Mouse (Mus musculus): ENCODE data around the gene Serinc5. TPM values are rescaled to one million over a fixed set of nuclear protein-coding genes. Genes with fewer than 3 reads are reported as not detected.

Gene Serinc5
- total and polyA plus RNA-seq, 3 experiments, result 10.3 to 12.4 (median 12.0) TPM

GRCm38 (mm10) chr13:92731811-92732210, 120.9 kb downstream of the Serinc5 start:
- TF ChIP-seq EP300 (IDR thresholded peaks at IDR 0.05; ENCODE audit: insufficient read depth, low read depth, low read length) (no peak), CTCF (IDR thresholded peaks at IDR 0.05) (no peak), POLR2A (IDR thresholded peaks at IDR 0.05; ENCODE audit: insufficient read depth, low read depth, low read length) (no peak)
- H3K79me2 ChIP-seq (replicated peaks; ENCODE audit: control insufficient read depth, insufficient read depth, low read length), result no peaks in the 10 kb centered on the region
- H3K27me3 ChIP-seq (ENCODE audit: control insufficient read depth, insufficient read depth, low read length), result no peaks in the 10 kb centered on the region
- H3K27ac ChIP-seq, result peak overlapping the region; percentile 9; the same call in 1 of the 2 replicates
- H3K4me3 ChIP-seq, result no peak overlapping the region
- WGBS, result 53% methylated on average over 6 of the region's 6 CpGs
- H3K9ac ChIP-seq (ENCODE audit: low read depth, low read length), result no peak overlapping the region
- H3K4me1 ChIP-seq (ENCODE audit: control insufficient read depth, insufficient read depth, low read length), result no peaks in the 10 kb centered on the region
- DNase-seq, result peak in 1 of 2 experiments; percentile 53
- intact Hi-C loops (cut with DNase I), result no loop called here
- no peaks in the 10 kb centered on the region for H3K36me3 ChIP-seq (ENCODE audit: control insufficient read depth, insufficient read depth, low read length)

GRCm38 (mm10) chr13:92732836-92733235, 121.9 kb downstream of the Serinc5 start:
- intact Hi-C loops (cut with DNase I), result no loop called here
- WGBS, result 86% methylated on average over 5 of the region's 5 CpGs
- no peaks in the 10 kb centered on the region for H3K79me2 ChIP-seq (replicated peaks; ENCODE audit: control insufficient read depth, insufficient read depth, low read length)
- no peak for DNase-seq
- no peaks in the 10 kb centered on the region for H3K4me1 ChIP-seq (ENCODE audit: control insufficient read depth, insufficient read depth, low read length)
- no peaks in the 10 kb centered on the region for H3K27me3 ChIP-seq (ENCODE audit: control insufficient read depth, insufficient read depth, low read length)
- no peaks in the 10 kb centered on the region for H3K36me3 ChIP-seq (ENCODE audit: control insufficient read depth, insufficient read depth, low read length)
- no peak overlapping the region for H3K4me3 ChIP-seq
- H3K9ac ChIP-seq (ENCODE audit: low read depth, low read length), result no peak overlapping the region
- TF ChIP-seq POLR2A (IDR thresholded peaks at IDR 0.05; ENCODE audit: insufficient read depth, low read depth, low read length), result no peak
- TF ChIP-seq CTCF (IDR thresholded peaks at IDR 0.05), result no peak
- no peak for TF ChIP-seq EP300 (IDR thresholded peaks at IDR 0.05; ENCODE audit: insufficient read depth, low read depth, low read length)
- no peak overlapping the region for H3K27ac ChIP-seq

GRCm38 (mm10) chr13:92733252-92733651, 122.4 kb downstream of the Serinc5 start:
- no peak overlapping the region for H3K27ac ChIP-seq
- 47% methylated on average over 9 of the region's 9 CpGs for WGBS
- no peaks in the 10 kb centered on the region for H3K79me2 ChIP-seq (replicated peaks; ENCODE audit: control insufficient read depth, insufficient read depth, low read length)
- H3K9ac ChIP-seq (ENCODE audit: low read depth, low read length), result no peak overlapping the region
- H3K27me3 ChIP-seq (ENCODE audit: control insufficient read depth, insufficient read depth, low read length), result no peaks in the 10 kb centered on the region
- no peaks in the 10 kb centered on the region for H3K4me1 ChIP-seq (ENCODE audit: control insufficient read depth, insufficient read depth, low read length)
- H3K36me3 ChIP-seq (ENCODE audit: control insufficient read depth, insufficient read depth, low read length), result no peaks in the 10 kb centered on the region
- H3K4me3 ChIP-seq, result no peak overlapping the region
- peak; percentile 44 to 52 for DNase-seq
- intact Hi-C loops (cut with DNase I), result no loop called here
- no peak for TF ChIP-seq EP300 (IDR thresholded peaks at IDR 0.05; ENCODE audit: insufficient read depth, low read depth, low read length)
- TF ChIP-seq CTCF (IDR thresholded peaks at IDR 0.05), result peak; percentile 63
- no peak for TF ChIP-seq POLR2A (IDR thresholded peaks at IDR 0.05; ENCODE audit: insufficient read depth, low read depth, low read length)

GRCm38 (mm10) chr13:92733741-92734140, 122.8 kb downstream of the Serinc5 start:
- Histone ChIP-seq H3K4me3 (no peak overlapping the region), H3K9ac (ENCODE audit: low read depth, low read length) (no peak overlapping the region), H3K79me2 (replicated peaks; ENCODE audit: control insufficient read depth, insufficient read depth, low read length) (no peaks in the 10 kb centered on the region), H3K27me3 (ENCODE audit: control insufficient read depth, insufficient read depth, low read length) (no peaks in the 10 kb centered on the region), H3K27ac (no peak overlapping the region), H3K4me1 (ENCODE audit: control insufficient read depth, insufficient read depth, low read length) (no peaks in the 10 kb centered on the region), H3K36me3 (ENCODE audit: control insufficient read depth, insufficient read depth, low read length) (no peaks in the 10 kb centered on the region)
- no peak for DNase-seq
- no peak for TF ChIP-seq CTCF (IDR thresholded peaks at IDR 0.05)
- no peak for TF ChIP-seq EP300 (IDR thresholded peaks at IDR 0.05; ENCODE audit: insufficient read depth, low read depth, low read length)
- TF ChIP-seq POLR2A (IDR thresholded peaks at IDR 0.05; ENCODE audit: insufficient read depth, low read depth, low read length), result no peak
- 80% methylated on average over 11 of the region's 11 CpGs for WGBS
- intact Hi-C loops (cut with DNase I), result no loop called here

- Histone ChIP-seq H3K4me1 (ENCODE audit: control insufficient read depth, insufficient read depth, low read length) (no peaks in the 10 kb centered on the region), H3K36me3 (ENCODE audit: control insufficient read depth, insufficient read depth, low read length) (no peaks in the 10 kb centered on the region), H3K27ac (no peak overlapping the region), H3K9ac (ENCODE audit: low read depth, low read length) (no peak overlapping the region), H3K79me2 (replicated peaks; ENCODE audit: control insufficient read depth, insufficient read depth, low read length) (no peaks in the 10 kb centered on the region), H3K27me3 (ENCODE audit: control insufficient read depth, insufficient read depth, low read length) (no peaks in the 10 kb centered on the region), H3K4me3 (no peak overlapping the region)
- 92% methylated on average over 1 of the region's 1 CpGs for WGBS
- DNase-seq, result no peak
- TF ChIP-seq EP300 (IDR thresholded peaks at IDR 0.05; ENCODE audit: insufficient read depth, low read depth, low read length) (no peak), POLR2A (IDR thresholded peaks at IDR 0.05; ENCODE audit: insufficient read depth, low read depth, low read length) (no peak), CTCF (IDR thresholded peaks at IDR 0.05) (no peak)
- intact Hi-C loops (cut with DNase I), result no loop called here
Measured at GRCm38 (mm10) chr13:92735693-92736092, 124.8 kb downstream of the Serinc5 start.

- Histone ChIP-seq H3K79me2 (replicated peaks; ENCODE audit: control insufficient read depth, insufficient read depth, low read length) (no peaks in the 10 kb centered on the region), H3K4me1 (ENCODE audit: control insufficient read depth, insufficient read depth, low read length) (no peaks in the 10 kb centered on the region), H3K4me3 (no peak overlapping the region), H3K27me3 (ENCODE audit: control insufficient read depth, insufficient read depth, low read length) (no peaks in the 10 kb centered on the region), H3K9ac (ENCODE audit: low read depth, low read length) (no peak overlapping the region), H3K27ac (no peak overlapping the region), H3K36me3 (ENCODE audit: control insufficient read depth, insufficient read depth, low read length) (no peaks in the 10 kb centered on the region)
- no peak for DNase-seq
- intact Hi-C loops (cut with DNase I), result no loop called here
- TF ChIP-seq POLR2A (IDR thresholded peaks at IDR 0.05; ENCODE audit: insufficient read depth, low read depth, low read length), result no peak
- TF ChIP-seq CTCF (IDR thresholded peaks at IDR 0.05), result no peak
- TF ChIP-seq EP300 (IDR thresholded peaks at IDR 0.05; ENCODE audit: insufficient read depth, low read depth, low read length), result no peak
- WGBS, result 72% methylated on average over 11 of the region's 11 CpGs
Measured at GRCm38 (mm10) chr13:92736516-92737300, 125.8 kb downstream of the Serinc5 start.

Data from heart, adult 2 months (tissue).